Mouse (Mus musculus) inflammation-experienced regulatory T-cells, adult 6 months (primary cell): ENCODE results near the gene Stat6. TPM values are rescaled to one million over a fixed set of nuclear protein-coding genes. Genes with fewer than 3 reads are reported as not detected.

Experiments used
- ATAC-seq: one replicate; pipeline ENCODE4 v1.8.0; 2017
- polyA plus RNA-seq, 3 experiments: library from polyadenylated mRNA; unstranded; fragments of 100-300 nt; shearing (Covaris generic); gene quantifications; one replicate each; pipeline ENCODE4 v1.2.1; 2017

The Stat6 gene
- polyA plus RNA-seq, 3 experiments from 2014 or later, result 148 to 195 (median 176) TPM

GRCm38 (mm10) chr10:127615591-127615990, 27.2 kb upstream of the Stat6 start:
- ATAC-seq, result no peak

- no peak for ATAC-seq
These were observed 26.5 kb upstream of the Stat6 start for GRCm38 (mm10) chr10:127616261-127616679.

DNA sequence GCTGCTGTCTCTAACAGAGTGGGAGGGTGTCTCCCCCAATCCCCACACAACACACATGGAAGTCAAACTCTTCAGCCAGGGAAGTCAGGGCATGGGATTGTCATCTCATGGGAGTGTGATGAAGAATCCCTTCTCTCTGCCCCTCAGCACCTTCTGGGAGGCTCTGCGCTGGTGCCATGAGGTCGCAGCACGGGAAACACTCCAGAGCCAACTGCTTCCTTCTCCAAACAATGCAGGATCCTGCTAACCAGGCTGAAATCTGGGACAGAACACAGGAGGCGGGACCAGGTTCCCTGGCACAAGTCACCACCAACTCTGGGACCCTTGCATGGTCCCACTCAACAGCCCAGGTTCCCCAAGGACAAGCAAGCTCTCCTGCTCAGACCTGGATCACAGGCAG, 25.5 kb upstream of the Stat6 start:
- no peak for ATAC-seq

- no peak for ATAC-seq
These were observed 24.6 kb upstream of the Stat6 start for GRCm38 (mm10) chr10:127618173-127618572.

DNA sequence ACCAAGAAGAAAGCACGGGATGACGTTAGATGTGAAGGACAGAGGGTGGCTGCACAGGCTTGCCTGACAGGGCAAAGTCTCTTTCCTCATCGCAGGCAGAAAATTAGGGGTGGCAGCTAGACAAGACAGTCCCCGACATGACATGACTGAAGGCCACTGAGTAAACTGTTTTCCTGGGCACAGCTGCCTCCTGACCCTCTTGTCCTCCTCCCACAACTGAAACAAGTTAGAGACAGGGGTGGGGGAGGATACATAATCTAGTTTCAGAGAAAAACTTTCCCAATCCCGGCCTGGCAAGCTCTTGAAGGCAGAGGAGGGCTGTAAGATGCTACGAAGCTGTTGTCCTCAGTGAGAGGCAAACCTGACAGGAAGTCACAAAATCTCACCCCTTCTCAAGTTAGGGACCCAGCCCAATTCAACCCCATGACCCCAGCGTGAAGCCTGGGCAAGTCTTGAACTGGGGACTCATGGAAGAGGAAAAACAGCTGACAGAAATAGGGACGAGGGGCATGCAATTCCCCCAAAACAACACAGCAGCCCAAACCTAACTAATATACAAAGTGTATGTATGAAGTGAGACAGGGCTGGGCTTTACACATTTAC, 23.6 kb upstream of the Stat6 start:
- no peak for ATAC-seq

GRCm38 (mm10) chr10:127619941-127620405, 22.8 kb upstream of the Stat6 start:
- ATAC-seq, result no peak

DNA sequence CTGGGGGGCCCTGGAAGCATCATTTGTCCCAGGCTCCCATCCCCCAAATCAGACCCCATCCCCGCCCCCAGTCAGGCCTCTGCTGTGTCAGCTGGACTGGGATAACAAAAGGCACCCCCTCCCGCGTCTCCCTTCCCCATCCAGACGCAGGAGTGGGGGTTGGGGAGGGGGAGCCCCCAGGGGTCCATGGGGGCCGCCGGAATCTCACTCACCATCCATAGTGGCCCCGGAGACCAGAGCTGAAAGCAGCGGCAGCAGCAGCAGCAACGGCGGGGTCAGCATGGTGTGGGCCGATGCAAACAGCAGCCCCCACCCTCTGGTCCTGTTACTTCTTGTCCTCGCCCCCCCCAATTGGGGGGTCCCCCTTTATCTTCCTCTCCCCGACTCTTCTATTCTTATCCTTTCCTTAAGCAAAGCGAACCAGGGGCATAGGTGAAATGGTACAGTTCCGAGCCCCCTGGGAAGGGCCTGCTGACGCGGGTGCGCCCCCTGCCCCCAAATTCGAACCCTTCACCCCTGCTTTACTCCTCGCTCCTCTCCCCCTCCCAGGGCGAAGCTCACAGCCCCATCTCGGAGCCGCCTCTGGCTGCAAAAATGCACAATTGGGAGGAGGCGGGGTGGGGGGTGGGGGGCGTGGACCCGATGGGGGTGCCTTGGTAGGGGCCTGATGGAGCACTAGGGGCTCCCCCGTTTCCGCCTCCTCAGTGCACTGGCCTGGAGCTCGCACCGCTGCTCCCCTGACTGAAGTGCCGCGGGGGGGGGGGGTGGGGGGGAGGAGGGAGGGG, 22.2 kb upstream of the Stat6 start, which contains the start of gene Lrp1:
Gene Lrp1 (minus strand): TSS at position 743 of the 785 bp plus-strand sequence.
- ATAC-seq, result no peak

- no peak for ATAC-seq
These were observed 21.4 kb upstream of the Stat6 start for GRCm38 (mm10) chr10:127621191-127622056.

- ATAC-seq, result no peak
These were observed 20.8 kb upstream of the Stat6 start for GRCm38 (mm10) chr10:127622057-127622392.

- ATAC-seq, result no peak
These were observed 20.1 kb upstream of the Stat6 start for GRCm38 (mm10) chr10:127622661-127623060.

- ATAC-seq, result no peak
These were observed 19.2 kb upstream of the Stat6 start for GRCm38 (mm10) chr10:127623439-127624216.

DNA sequence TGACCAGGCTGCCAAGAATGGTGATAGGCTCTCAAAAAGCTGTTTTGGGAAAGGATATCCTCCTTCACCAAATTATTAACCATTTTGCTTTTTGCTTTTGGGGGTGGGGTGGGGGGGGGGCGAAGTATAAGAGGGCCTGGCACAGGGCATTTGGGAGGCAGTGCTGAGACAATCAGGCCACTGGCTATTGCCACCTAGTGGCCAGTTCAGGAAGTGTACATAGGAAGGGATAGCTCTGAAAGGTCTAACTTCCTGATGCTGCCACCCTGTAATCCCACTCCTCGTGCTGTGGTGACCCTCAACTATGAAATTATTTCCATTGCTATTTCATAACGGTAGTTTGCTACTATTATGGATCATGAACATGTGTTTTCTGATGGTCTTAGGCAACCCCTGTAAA, 16.4 kb upstream of the Stat6 start:
- ATAC-seq, result no peak

DNA sequence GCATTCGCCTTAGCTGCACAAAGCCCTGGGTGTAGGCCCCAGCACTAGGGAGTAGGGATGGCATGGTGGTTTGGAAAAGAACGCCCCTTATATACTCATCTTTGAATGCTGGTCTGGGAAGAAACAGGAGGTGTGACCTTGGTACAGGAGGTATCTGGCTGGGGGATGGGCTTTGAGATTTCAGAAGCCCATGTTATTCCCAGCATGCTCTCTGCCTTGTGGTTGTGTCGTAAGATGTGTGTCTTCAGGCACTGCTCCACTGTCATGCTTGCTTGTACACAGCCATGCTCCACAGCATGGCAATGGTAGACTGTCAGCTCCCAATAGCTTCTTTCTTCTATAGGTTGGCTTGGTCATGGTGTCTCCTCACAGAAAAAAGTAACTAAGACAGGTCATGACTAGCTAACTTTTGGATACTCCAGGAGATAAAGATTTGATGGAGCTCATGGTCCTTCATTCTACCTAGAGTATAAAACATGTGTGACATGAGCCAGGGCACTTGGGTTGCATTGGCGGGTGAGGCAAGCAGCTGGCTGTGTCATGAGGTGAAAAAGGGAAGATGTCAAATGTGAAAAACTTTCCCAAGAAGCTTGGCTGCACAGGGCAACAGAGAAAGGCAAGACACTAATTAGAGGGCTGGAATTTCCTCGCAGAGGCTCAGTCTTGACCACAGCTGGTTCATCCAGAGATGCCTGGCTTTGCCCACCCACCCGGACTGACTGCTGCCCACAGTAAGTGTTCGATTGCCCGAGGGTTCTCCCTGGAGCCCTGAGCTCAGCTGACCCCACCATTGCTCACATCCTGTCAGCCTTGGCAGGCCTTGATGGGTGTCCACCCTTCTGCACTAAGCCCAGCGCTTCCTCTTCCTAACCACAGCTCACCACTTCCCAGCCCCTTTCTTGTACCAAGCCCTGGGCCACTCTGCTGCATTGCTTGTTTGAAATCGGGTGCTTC, 11.2 kb upstream of the Stat6 start:
- no peak for ATAC-seq

- ATAC-seq, result no peak
These were observed 10.0 kb upstream of the Stat6 start for GRCm38 (mm10) chr10:127632668-127633271.

DNA sequence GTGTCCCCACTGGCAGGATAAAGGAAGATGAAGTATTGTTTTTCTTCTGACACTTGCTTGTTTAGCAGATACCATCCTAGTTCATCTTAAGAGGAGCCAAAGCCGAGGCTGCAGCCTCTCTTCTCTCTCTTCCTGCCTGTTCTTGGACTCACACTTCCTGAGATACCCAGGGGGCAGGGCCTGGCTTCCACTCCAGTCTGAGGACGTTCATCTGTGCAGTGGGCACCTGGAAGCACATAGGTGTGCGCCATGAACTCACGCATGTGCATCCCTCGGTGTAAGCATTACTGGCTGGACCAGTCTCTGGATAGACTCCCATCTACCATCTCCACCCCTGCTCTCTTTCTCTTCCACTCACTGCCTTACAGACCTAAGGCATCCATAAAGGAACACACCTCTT, 2.4 kb upstream of the Stat6 start:
- ATAC-seq, result no peak

GRCm38 (mm10) chr10:127641861-127642771, 670 bp upstream of the Stat6 start:
- peak; percentile 48 for ATAC-seq

DNA sequence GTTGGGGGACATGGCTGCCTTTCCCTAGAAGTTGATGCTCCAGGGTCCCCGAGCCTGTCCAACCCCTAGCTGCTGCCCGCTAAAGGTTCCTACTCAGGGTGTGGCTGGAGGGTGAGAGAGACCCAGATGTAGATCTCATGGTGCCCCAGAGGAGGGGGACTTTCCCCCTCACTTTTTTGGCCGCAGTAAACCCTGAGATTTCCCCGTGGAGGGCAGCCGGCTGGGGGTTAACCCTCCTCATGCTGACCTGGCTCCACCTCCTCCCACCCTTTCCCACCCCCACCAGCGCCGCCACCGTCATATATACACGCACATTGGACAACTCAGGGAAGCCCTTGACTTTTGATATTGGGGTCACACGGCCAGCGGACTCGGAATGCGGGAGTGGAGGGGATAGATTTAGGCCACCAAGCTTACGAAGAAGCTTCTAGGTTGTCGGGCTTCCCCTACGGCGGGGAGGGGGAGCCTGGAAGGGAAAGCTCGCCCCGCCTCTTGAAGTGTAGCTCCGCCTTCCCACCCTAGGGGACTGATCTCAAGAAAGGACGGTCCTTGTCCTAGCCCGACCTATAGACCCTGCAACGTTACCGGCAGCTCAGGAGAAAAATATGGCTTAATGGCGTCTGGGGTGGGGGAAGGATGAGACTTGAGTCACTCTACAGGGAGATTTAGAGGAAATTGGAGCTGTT, 910 bp downstream of the Stat6 start:
- ATAC-seq, result peak; percentile 49

DNA sequence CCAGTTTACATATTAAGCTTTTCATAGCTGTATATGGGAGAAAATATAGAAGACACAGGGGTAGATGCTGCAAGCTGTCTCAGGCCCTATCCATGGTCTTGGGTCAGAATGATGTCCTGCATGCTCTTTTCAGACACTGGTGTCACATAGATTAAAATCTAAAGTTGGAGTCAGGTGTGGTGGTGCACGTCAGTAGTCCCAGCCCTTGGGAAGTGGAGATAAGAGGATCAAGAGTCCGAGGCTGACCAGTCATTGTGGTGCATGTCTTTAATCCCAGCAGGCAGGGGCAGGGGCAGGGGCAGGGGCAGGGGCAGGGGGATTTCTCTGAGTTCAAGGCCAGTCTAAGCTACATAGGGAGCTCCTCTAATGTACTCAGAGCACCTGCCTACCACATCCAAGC, 3.0 kb downstream of the Stat6 start:
- no peak for ATAC-seq
